Mouse (Mus musculus): ENCODE measurements around the gene St5. TPM values are rescaled to one million over a fixed set of nuclear protein-coding genes. Genes with fewer than 3 reads are reported as not detected.
A peak's percentile ranks its signal among the peaks of the same experiment; 100 is the strongest.

The St5 gene
- polyA plus RNA-seq, 1 experiment from 2014 or later: 45.1 TPM

DNA sequence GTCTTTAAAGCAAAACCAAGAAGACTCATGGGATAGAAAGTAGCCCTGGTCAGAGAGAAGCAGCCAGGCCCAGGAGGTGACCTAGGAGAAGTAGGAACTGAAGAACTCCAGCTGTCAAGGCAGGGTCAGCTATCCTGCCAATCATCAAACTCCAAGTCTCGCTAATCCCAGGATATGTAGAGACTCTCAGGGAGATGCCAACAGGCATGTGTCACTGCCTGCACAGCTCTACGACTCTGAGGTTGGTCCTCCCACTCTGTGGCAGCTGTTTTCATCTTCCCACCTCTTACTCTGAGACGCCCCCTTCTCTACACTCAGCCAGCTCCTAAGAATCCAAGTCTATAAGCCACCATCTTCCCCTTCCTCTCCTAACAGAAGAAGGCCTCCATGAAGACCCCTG, 170.7 kb downstream of the St5 start:
- no peak overlapping the region for H3K27ac ChIP-seq
- H3K9me3 ChIP-seq: no peaks in the 10 kb centered on the region
- no peak overlapping the region for H3K4me2 ChIP-seq
- ATAC-seq (ENCODE audit: insufficient number of reproducible peaks, insufficient read depth, low FRiP score, low TSS enrichment, low read depth): no peak
- WGBS: 69% methylated on average over 3 of the region's 3 CpGs
- H3K4me1 ChIP-seq: peaks cover 15% of the 10 kb centered on the region
- no peaks in the 10 kb centered on the region for H3K27me3 ChIP-seq
- H3K36me3 ChIP-seq: peaks cover 74% of the 10 kb centered on the region
- H3K9ac ChIP-seq: no peak overlapping the region
- H3K4me3 ChIP-seq: no peak overlapping the region

DNA sequence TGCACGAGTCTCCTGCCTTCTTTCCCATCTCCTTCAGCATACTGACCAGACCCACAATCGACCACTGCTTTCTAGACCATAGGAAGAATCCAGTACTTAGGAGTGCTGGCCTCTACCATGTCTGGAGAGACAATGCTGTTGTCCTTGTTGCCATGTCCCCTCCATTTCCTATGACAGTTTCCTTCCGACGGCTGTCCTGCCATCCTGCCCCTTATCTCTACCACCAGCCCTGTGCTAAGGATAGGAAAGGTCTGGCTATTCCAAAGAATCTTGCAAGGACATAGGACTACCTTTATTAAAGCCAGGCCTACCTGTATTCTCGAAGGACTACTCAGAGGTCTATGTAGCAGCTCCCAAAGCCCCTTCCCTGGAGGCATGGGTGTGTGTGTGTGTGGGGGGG, 171.9 kb downstream of the St5 start:
- Histone ChIP-seq H3K36me3 (peaks cover 82% of the 10 kb centered on the region), H3K4me1 (peaks cover 9% of the 10 kb centered on the region), H3K27me3 (no peaks in the 10 kb centered on the region), H3K9ac (no peak overlapping the region), H3K4me3 (no peak overlapping the region), H3K4me2 (no peak overlapping the region), H3K9me3 (no peaks in the 10 kb centered on the region), H3K27ac (no peak overlapping the region)
- WGBS: 81% methylated on average over 5 of the region's 5 CpGs
- ATAC-seq (ENCODE audit: insufficient number of reproducible peaks, insufficient read depth, low FRiP score, low TSS enrichment, low read depth): no peak

DNA sequence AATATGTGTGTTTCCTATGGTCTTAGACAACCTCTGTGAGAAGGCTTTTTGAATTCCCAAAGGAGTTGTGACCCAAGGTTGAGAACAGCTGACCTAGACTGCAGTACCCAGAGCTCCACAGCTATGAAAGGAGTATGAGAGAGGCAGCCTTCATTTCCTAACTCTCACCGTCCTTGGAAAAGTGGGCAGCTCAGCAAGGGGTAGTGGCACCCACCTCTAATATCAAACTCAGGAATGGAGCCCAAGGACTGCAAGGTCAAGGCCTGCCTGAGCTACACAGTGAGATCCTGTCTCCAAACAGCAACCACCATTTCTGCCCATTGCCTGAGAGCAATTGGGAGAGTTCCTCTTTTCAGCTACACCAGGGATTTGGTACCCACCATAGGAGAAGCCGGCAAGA, 173.7 kb downstream of the St5 start:
- no peak overlapping the region for H3K27ac ChIP-seq
- H3K4me3 ChIP-seq: no peak overlapping the region
- no peaks in the 10 kb centered on the region for H3K9me3 ChIP-seq
- H3K9ac ChIP-seq: no peak overlapping the region
- H3K4me2 ChIP-seq: no peak overlapping the region
- no peaks in the 10 kb centered on the region for H3K27me3 ChIP-seq
- no peak for ATAC-seq (ENCODE audit: insufficient number of reproducible peaks, insufficient read depth, low FRiP score, low TSS enrichment, low read depth)
- H3K36me3 ChIP-seq: peaks cover 84% of the 10 kb centered on the region
- 89% methylated on average over 2 of the region's 2 CpGs for WGBS
- H3K4me1 ChIP-seq: no peaks in the 10 kb centered on the region

DNA sequence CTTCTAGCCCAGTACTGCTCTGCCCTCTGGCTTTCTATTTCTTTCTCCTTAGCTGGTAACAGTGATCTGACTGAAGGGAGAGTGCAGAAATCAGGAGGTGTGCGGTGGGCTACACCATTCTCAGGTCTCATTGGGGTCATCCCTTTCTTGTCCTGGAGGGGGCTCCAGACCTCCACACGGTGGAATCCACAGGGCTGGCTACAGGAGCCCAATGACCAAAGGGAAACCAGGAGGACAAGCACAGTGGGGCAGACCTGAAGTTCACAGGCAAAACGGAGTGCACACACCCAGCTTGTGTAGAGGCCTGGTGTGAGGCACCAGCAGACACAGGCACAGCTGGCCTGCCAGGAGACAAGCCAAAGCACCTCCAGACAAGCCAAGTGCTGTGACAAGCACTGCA, 175.0 kb downstream of the St5 start:
- Histone ChIP-seq H3K4me2 (no peak overlapping the region), H3K9me3 (no peaks in the 10 kb centered on the region), H3K4me3 (no peak overlapping the region), H3K27ac (no peak overlapping the region), H3K9ac (no peak overlapping the region), H3K4me1 (no peaks in the 10 kb centered on the region), H3K27me3 (no peaks in the 10 kb centered on the region), H3K36me3 (peaks cover 84% of the 10 kb centered on the region)
- ATAC-seq (ENCODE audit: insufficient number of reproducible peaks, insufficient read depth, low FRiP score, low TSS enrichment, low read depth): no peak
- 22% methylated on average over 3 of the region's 3 CpGs for WGBS

DNA sequence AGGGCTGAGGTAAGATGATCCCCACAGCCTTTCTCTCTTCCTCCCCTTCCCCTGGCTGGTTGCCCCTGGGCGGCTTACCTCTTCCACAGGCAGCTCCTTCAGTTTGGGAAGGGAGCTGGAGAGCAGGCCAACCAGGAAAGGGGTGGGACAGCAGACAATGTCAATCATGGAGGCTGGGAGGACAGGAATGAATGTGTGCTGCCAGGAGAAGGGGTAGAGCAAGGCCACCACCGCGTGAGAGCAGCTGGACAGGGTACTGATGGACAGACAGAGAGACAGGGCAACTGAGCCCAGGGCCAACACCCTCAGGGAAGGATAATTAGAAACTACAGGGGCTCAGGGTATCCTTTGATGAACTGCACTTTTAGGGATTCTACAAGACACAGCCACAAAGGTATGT, 175.9 kb downstream of the St5 start:
- H3K4me1 ChIP-seq: peaks cover 5% of the 10 kb centered on the region; the same call in 1 of the 2 replicates
- no peak for ATAC-seq (ENCODE audit: insufficient number of reproducible peaks, insufficient read depth, low FRiP score, low TSS enrichment, low read depth)
- H3K27ac ChIP-seq: peak overlapping the region; percentile 48; the same call in 1 of the 2 replicates
- H3K4me2 ChIP-seq: no peak overlapping the region
- peaks cover 85% of the 10 kb centered on the region for H3K36me3 ChIP-seq
- no peaks in the 10 kb centered on the region for H3K9me3 ChIP-seq
- no peak overlapping the region for H3K9ac ChIP-seq
- WGBS: 53% methylated on average over 3 of the region's 3 CpGs
- H3K4me3 ChIP-seq: no peak overlapping the region
- no peaks in the 10 kb centered on the region for H3K27me3 ChIP-seq

DNA sequence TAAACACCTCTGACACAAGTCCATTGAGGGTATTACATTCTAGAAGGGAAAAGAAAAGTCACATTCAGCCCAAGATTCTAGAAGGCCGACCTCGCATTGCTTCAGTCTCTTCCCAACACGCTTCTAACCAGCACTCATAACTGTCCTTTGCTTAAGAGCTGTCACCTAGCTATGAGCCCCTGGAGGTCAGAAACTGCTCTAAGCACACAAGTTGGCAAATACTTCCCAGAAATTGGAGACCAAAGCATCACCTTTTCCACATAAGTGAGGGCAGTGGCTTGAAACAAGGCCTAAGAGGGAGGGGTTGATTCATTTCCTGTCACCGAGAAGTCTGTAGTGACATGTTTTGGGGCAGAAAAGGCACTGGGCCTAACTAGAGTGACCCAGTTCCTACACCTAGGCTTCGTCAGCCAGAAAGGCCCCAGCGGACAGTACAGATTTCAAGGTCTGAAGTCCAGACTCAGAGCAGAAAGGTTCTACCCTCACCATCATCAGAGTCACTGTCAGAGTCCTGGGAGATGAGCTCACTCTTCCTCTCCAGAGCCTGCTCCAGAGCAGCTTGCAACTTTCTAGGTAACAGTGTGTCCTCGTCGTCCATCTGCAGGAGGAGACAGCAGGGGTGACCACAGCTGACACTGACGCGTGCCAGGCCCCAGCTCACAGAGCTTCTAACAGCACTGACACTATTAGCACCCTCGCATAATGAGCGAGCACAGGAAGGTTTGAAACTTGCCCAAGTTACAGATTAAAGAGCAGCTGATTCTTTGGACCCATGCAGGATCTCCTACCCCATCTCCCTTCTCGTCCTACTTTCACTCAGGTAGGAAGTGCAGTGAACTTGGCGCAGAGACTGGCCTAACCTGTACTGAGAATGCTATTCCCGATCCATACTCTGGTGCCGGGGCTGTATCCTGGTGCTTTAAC, 177.4 kb downstream of the St5 start:
- no peak for ATAC-seq (ENCODE audit: insufficient number of reproducible peaks, insufficient read depth, low FRiP score, low TSS enrichment, low read depth)
- Histone ChIP-seq H3K4me3 (no peak overlapping the region), H3K4me2 (no peak overlapping the region), H3K9ac (no peak overlapping the region), H3K9me3 (no peaks in the 10 kb centered on the region), H3K4me1 (peaks cover 12% of the 10 kb centered on the region), H3K36me3 (peaks cover 85% of the 10 kb centered on the region), H3K27me3 (no peaks in the 10 kb centered on the region), H3K27ac (peak overlapping the region; percentile 14; the same call in 1 of the 2 replicates)
- WGBS: 81% methylated on average over 16 of the region's 16 CpGs

DNA sequence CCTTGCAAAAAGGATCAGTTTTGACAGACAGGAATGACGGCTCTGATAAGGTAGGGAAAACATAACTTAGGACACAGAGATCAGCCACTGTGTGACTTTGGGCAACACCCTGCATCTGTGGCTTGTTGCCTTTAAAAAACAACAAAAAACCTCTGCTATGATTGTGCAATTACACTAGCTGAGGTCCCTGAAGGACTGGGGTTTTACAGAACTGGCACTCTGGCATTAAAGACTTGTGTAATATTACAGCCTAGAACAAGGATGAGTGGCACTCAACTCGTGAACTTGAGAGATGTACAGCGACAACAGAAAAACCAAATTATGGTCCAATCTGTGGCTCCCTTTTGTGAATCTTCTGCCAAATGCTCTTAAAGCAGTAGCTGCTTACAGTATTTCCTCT, 178.6 kb downstream of the St5 start:
- Histone ChIP-seq H3K9me3 (no peaks in the 10 kb centered on the region), H3K4me3 (no peak overlapping the region), H3K4me2 (no peak overlapping the region), H3K27me3 (no peaks in the 10 kb centered on the region), H3K4me1 (peaks cover 24% of the 10 kb centered on the region), H3K27ac (peak overlapping the region; percentile 48; the same call in 1 of the 2 replicates), H3K36me3 (peaks cover 86% of the 10 kb centered on the region), H3K9ac (no peak overlapping the region)
- WGBS: 80% methylated on average over 3 of the region's 3 CpGs
- no peak for ATAC-seq (ENCODE audit: insufficient number of reproducible peaks, insufficient read depth, low FRiP score, low TSS enrichment, low read depth)

DNA sequence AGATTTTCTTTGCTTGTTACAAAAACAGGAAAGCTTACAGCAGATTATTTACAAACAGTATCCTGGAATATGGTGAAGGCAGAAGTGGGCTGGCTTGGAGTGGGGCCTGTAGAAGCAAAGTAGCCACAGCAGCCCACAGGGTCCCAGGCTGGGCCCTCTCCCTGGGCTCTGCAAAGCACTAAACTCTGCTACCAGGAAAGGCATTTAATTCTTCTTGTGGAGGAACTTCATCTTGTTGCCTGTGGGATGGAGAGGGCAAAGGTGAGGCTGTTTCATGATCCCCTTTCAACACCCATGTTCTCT, 179.0 kb downstream of the St5 start:
- H3K36me3 ChIP-seq: peaks cover 82% of the 10 kb centered on the region
- peak overlapping the region; percentile 48; the same call in 1 of the 2 replicates for H3K27ac ChIP-seq
- no peak overlapping the region for H3K9ac ChIP-seq
- ATAC-seq (ENCODE audit: insufficient number of reproducible peaks, insufficient read depth, low FRiP score, low TSS enrichment, low read depth): no peak
- peaks cover 24% of the 10 kb centered on the region for H3K4me1 ChIP-seq
- H3K27me3 ChIP-seq: no peaks in the 10 kb centered on the region
- no peak overlapping the region for H3K4me2 ChIP-seq
- H3K4me3 ChIP-seq: no peak overlapping the region
- no peaks in the 10 kb centered on the region for H3K9me3 ChIP-seq

DNA sequence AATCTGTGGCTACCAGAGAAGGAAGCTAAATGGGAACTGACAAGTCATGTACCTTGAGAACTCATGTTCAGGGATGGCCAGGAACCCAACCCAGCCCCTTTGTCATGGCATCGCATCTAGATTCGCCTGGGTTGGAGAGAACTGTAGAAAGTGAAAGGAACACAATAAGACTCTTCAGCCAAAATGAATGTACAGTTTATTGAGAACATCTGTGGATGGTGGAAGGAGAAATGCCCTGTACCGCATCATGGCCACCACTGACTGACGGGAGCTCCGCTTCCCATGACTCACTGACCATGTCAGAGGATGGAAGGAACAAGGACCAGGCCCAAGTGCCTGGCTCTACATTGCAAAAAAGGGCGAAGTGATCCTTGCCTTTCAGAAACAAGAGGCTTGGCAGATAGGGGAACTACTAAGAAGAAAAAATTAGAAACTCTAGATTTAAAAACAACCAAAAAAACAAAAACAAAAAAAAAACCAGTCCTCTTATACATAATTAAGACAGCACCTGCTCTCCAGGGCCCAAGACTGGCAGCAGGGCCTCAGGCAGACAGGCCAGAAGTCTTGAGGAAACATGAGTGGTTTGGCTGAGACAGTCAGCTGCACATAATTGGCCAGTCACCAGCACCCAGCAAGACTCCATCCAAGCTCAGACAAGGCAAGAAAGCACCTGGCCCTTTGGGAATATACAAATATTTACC, 179.5 kb downstream of the St5 start:
- no peak overlapping the region for H3K9ac ChIP-seq
- peaks cover 24% of the 10 kb centered on the region for H3K4me1 ChIP-seq
- no peaks in the 10 kb centered on the region for H3K27me3 ChIP-seq
- no peak overlapping the region for H3K4me3 ChIP-seq
- H3K4me2 ChIP-seq: no peak overlapping the region
- peak overlapping the region; percentile 48; the same call in 1 of the 2 replicates for H3K27ac ChIP-seq
- H3K36me3 ChIP-seq: peaks cover 80% of the 10 kb centered on the region
- no peaks in the 10 kb centered on the region for H3K9me3 ChIP-seq
- ATAC-seq (ENCODE audit: insufficient number of reproducible peaks, insufficient read depth, low FRiP score, low TSS enrichment, low read depth): no peak
- 46% methylated on average over 6 of the region's 6 CpGs for WGBS

DNA sequence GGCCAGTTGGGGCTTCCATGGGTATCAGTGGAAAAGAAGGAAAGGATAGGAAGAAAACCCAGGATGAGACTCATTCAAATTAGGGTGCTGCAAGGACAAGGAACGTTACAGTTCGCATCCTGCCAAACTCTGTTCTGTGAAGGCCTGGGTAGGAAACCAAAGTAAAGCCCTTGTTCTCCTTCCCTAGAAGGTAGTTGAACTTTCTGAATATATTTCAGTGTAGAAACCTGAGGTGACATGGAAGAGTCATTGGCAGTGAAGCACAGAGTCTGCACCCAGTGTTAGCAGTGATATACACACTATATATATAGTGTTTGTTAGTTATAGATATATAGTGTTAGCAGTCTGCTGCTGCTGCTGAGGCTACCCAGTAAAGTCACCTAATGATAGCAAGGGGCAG, 180.1 kb downstream of the St5 start:
- H3K4me1 ChIP-seq: peaks cover 24% of the 10 kb centered on the region
- no peak overlapping the region for H3K9ac ChIP-seq
- no peaks in the 10 kb centered on the region for H3K27me3 ChIP-seq
- H3K27ac ChIP-seq: no peak overlapping the region
- no peak for ATAC-seq (ENCODE audit: insufficient number of reproducible peaks, insufficient read depth, low FRiP score, low TSS enrichment, low read depth)
- no peaks in the 10 kb centered on the region for H3K9me3 ChIP-seq
- WGBS: 58% methylated on average over 2 of the region's 2 CpGs
- peaks cover 77% of the 10 kb centered on the region for H3K36me3 ChIP-seq
- H3K4me2 ChIP-seq: no peak overlapping the region
- H3K4me3 ChIP-seq: no peak overlapping the region

DNA sequence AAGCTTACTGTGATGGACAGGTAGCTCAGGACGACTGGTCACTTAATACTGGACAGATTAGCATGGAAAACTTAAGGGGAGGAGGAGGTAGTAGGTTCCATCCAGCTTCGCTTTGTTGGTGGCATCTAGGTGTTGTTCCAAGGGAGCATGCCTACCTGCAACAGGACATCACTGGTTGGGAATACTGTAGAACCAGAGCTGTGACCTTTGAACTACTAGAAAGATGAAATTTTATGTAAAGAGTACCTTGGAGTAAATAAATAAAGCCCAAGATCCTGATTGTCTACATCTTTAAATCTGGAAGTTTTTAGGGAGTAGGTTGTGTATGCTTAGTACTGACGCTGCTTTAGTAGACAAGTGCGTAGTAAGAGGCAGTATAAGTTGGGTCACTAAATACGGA, 181.3 kb downstream of the St5 start:
- H3K4me3 ChIP-seq: no peak overlapping the region
- WGBS: 75% methylated on average over 5 of the region's 5 CpGs
- no peaks in the 10 kb centered on the region for H3K27me3 ChIP-seq
- ATAC-seq (ENCODE audit: insufficient number of reproducible peaks, insufficient read depth, low FRiP score, low TSS enrichment, low read depth): no peak
- H3K4me1 ChIP-seq: peaks cover 32% of the 10 kb centered on the region
- H3K27ac ChIP-seq: peak overlapping the region; percentile 28; the same call in 1 of the 2 replicates
- H3K9ac ChIP-seq: peak overlapping the region; percentile 27; the same call in 1 of the 2 replicates
- peaks cover 66% of the 10 kb centered on the region for H3K36me3 ChIP-seq
- no peaks in the 10 kb centered on the region for H3K9me3 ChIP-seq
- H3K4me2 ChIP-seq: no peak overlapping the region

DNA sequence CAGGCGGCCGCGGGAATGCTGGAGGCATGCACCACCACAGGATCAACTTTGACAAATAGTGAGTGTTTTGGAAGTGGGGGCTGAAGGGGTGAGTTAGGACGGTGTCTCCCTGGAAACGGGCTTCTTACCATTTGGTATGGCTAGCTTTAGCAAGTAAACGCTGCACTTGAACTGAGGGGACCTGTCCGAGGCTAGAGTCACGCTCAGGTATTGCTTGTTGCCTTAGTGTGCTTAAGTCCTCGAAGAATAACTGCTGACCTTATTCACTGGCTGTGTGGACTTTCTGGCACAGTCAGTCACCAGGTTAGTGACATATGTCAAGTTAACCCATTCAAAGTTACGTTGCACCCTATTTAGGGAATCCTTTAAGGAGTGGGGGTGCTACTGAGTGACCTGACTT, 183.5 kb downstream of the St5 start:
- H3K4me3 ChIP-seq: peak overlapping the region; percentile 94
- peak overlapping the region; percentile 98; the same call in 1 of the 2 replicates for H3K27ac ChIP-seq
- ATAC-seq (ENCODE audit: insufficient number of reproducible peaks, insufficient read depth, low FRiP score, low TSS enrichment, low read depth): no peak
- H3K36me3 ChIP-seq: peaks cover 48% of the 10 kb centered on the region
- H3K9ac ChIP-seq: peak overlapping the region; percentile 100
- no peaks in the 10 kb centered on the region for H3K27me3 ChIP-seq
- H3K4me2 ChIP-seq: peak overlapping the region; percentile 90
- 3% methylated on average over 10 of the region's 10 CpGs for WGBS
- no peaks in the 10 kb centered on the region for H3K9me3 ChIP-seq
- H3K4me1 ChIP-seq: peaks cover 32% of the 10 kb centered on the region

Measured in embryonic facial prominence, embryonic 13.5 days (tissue).